Mouse (Mus musculus) ES-E14 (cell line): ENCODE measurements around the gene Tmem114.

Experiments
- CHD2 ChIP-seq: IDR thresholded peaks from 2 replicates; pipeline ENCODE4 v1.6.1; 2014; ENCODE audit warnings: mild to moderate bottlenecking, low read depth, low read length, inconsistent platforms
- HCFC1 ChIP-seq: IDR thresholded peaks from 2 replicates; pipeline ENCODE4 v1.6.1; 2012; ENCODE audit warnings: low read length, inconsistent platforms, borderline replicate concordance; ENCODE audit not compliant: insufficient read depth
- MAFK ChIP-seq: IDR thresholded peaks from 2 replicates; pipeline ENCODE4 v1.6.1; 2014; ENCODE audit warnings: mild to moderate bottlenecking, low read depth, low read length, inconsistent platforms; ENCODE audit not compliant: insufficient read depth
- ZNF384 ChIP-seq: IDR thresholded peaks from 2 replicates; pipeline ENCODE4 v1.6.1; 2012; ENCODE audit warnings: low read depth, low read length, inconsistent platforms

GRCm38 (mm10) chr16:8425736-8426135 lies 800 bp upstream of the Tmem114 start:
- TF ChIP-seq HCFC1 (no peak), MAFK (no peak), ZNF384 (no peak), CHD2 (no peak)
